Mouse (Mus musculus) liver, embryonic 14.5 days (tissue): ENCODE measurements around the gene Nxpe3.

Source experiments
- CTCF ChIP-seq: IDR thresholded peaks from 2 replicates; pipeline ENCODE4 v1.5.1; 2016; ENCODE audit warnings: antibody characterized with exemption, low read depth, control low read depth
- EP300 ChIP-seq: IDR thresholded peaks from 2 replicates; pipeline ENCODE4 v1.6.1; 2016; ENCODE audit warnings: antibody characterized with exemption, low read depth

DNA sequence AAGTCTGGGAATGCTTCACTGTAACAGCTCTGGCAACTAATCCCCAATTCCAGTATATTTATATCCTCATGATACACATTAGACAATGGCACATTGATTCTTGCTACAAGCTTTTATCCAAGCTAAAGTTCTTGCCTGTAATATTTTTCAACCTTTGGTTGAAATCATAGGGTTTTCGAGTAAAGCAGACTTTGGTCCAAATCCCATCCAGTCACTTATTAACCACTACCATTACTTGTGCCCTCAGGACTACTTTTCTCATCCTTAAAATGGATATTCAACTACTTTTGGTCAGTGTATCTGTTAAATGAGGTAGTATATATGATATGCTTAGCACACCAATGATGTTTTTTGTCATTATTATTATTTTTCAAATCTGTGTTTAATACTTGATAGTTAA, 63.6 kb downstream of the Nxpe3 start:
- TF ChIP-seq CTCF: no peak
- no peak for TF ChIP-seq EP300
